Comparison of ENCODE assay signal across 8 mouse cellular contexts in the genomic region with DNA sequence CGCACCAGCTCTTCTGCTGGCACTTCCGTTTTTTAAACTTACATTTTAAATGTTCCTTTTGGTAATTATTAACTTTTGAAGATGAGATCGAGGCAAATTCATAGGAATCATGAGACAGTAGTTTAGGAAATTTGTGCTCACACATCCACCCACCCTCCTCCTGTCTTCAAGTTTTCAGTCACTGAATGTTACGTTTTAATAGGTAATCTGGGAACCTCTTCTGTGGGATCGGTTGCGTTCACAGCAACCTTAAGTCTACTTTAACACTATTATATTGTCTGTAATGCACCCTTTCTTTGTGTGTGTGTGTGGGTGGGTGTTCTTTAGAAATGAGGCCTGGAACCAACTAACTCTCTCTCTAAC. TPM values are rescaled to one million over a fixed set of nuclear protein-coding genes. Genes with fewer than 3 reads are reported as not detected.
DNase-seq lines count a peak whose midpoint lies in the region; ATAC-seq and TF ChIP-seq lines count a peak whose summit lies in the region.

No protein-coding gene starts in this region.

- H3K4me3 ChIP-seq in heart, embryonic 13.5 days: peak overlapping the region; percentile 90
- peak overlapping the region; percentile 97 for H3K4me3 ChIP-seq in ES-Bruce4 (ENCODE audit: low read depth, low read length)
- peak overlapping the region; percentile 92 for H3K4me3 ChIP-seq in forebrain, embryonic 15.5 days
- H3K4me3 ChIP-seq in liver, embryonic 15.5 days (replicated peaks): peak overlapping the region; percentile 69

- TF ChIP-seq CTCF in ES-Bruce4 (IDR thresholded peaks at IDR 0.05; ENCODE audit: low read depth, low read length): no peak

- DNase-seq in heart, postnatal 14 days: no peak
- DNase-seq in ovary, postnatal 10 days (ENCODE audit: low spot score): no peak
- DNase-seq in MN1 (ENCODE audit: low spot score): no peak

- no peaks in the 10 kb centered on the region for H3K27me3 ChIP-seq in heart, embryonic 13.5 days (replicated peaks)
- no peaks in the 10 kb centered on the region for H3K27me3 ChIP-seq in ES-Bruce4 (ENCODE audit: control insufficient read depth, insufficient read depth, low read length, poor library complexity, severe bottlenecking)
- no peaks in the 10 kb centered on the region for H3K27me3 ChIP-seq in forebrain, embryonic 15.5 days
- H3K27me3 ChIP-seq in liver, embryonic 15.5 days: peaks cover 8% of the 10 kb centered on the region; the same call in 1 of the 2 replicates

- intact Hi-C loops in heart, postnatal 14 days (cut with DNase I): loop anchor here (10.0 kb wide), 2 partner anchors 230 to 690 kb away; a partner anchor contains a TSS

- ATAC-seq in heart, embryonic 13.5 days (ENCODE audit: extremely low read depth, insufficient number of reproducible peaks, low FRiP score, low TSS enrichment): no peak
- no peak for ATAC-seq in forebrain, embryonic 15.5 days (replicated peaks)
- ATAC-seq in liver, embryonic 15.5 days (ENCODE audit: insufficient read depth): no peak
- no peak for ATAC-seq in monocyte, adult 5-6 weeks (replicated peaks; ENCODE audit: insufficient number of reproducible peaks, low FRiP score, low TSS enrichment, poor library complexity, severe bottlenecking)

- TF ChIP-seq POLR2A in ES-Bruce4 (IDR thresholded peaks at IDR 0.05; ENCODE audit: insufficient read depth, low read length): no peak

- H3K36me3 ChIP-seq in heart, embryonic 13.5 days: no peaks in the 10 kb centered on the region
- H3K36me3 ChIP-seq in ES-Bruce4 (ENCODE audit: control insufficient read depth, insufficient read depth, low read length, poor library complexity, severe bottlenecking): no peaks in the 10 kb centered on the region
- no peaks in the 10 kb centered on the region for H3K36me3 ChIP-seq in forebrain, embryonic 15.5 days
- H3K36me3 ChIP-seq in liver, embryonic 15.5 days (replicated peaks): no peaks in the 10 kb centered on the region

- peak overlapping the region; percentile 95 for H3K9ac ChIP-seq in heart, embryonic 13.5 days
- peak overlapping the region; percentile 94 for H3K9ac ChIP-seq in ES-Bruce4 (ENCODE audit: low read depth, poor library complexity, severe bottlenecking)
- peak overlapping the region; percentile 73 for H3K9ac ChIP-seq in forebrain, embryonic 15.5 days (replicated peaks)
- no peak overlapping the region for H3K9ac ChIP-seq in liver, embryonic 15.5 days

- TF ChIP-seq EP300 in ES-Bruce4 (IDR thresholded peaks at IDR 0.05; ENCODE audit: insufficient read depth, low read depth, low read length): no peak

- no peaks in the 10 kb centered on the region for H3K9me3 ChIP-seq in heart, embryonic 13.5 days
- H3K9me3 ChIP-seq in ES-Bruce4 (replicated peaks; ENCODE audit: control insufficient read depth, insufficient read depth, low read length, poor library complexity, severe bottlenecking): no peaks in the 10 kb centered on the region
- H3K9me3 ChIP-seq in forebrain, embryonic 15.5 days: no peaks in the 10 kb centered on the region
- H3K9me3 ChIP-seq in liver, embryonic 15.5 days (replicated peaks): no peaks in the 10 kb centered on the region

- WGBS in heart, embryonic 13.5 days: 23% methylated on average over 6 of the region's 6 CpGs
- 16% methylated on average over 6 of the region's 6 CpGs for WGBS in forebrain, embryonic 15.5 days
- 28% methylated on average over 6 of the region's 6 CpGs for WGBS in liver, embryonic 15.5 days (ENCODE audit: insufficient replicate concordance)

- peak overlapping the region; percentile 75 for H3K4me2 ChIP-seq in heart, embryonic 13.5 days
- peak overlapping the region; percentile 82 for H3K4me2 ChIP-seq in forebrain, embryonic 15.5 days (replicated peaks)
- peak overlapping the region; percentile 80 for H3K4me2 ChIP-seq in liver, embryonic 15.5 days

- H3K4me1 ChIP-seq in heart, embryonic 13.5 days: peaks cover 21% of the 10 kb centered on the region
- peaks cover 2% of the 10 kb centered on the region for H3K4me1 ChIP-seq in ES-Bruce4 (ENCODE audit: control insufficient read depth, insufficient read depth, low read length)
- H3K4me1 ChIP-seq in forebrain, embryonic 15.5 days: peaks cover 26% of the 10 kb centered on the region
- peaks cover 8% of the 10 kb centered on the region for H3K4me1 ChIP-seq in liver, embryonic 15.5 days (replicated peaks)

- peak overlapping the region; percentile 95 for H3K27ac ChIP-seq in heart, embryonic 13.5 days (replicated peaks)
- H3K27ac ChIP-seq in ES-Bruce4 (ENCODE audit: insufficient read depth, low read length): no peak overlapping the region
- H3K27ac ChIP-seq in forebrain, embryonic 15.5 days (replicated peaks): peak overlapping the region; percentile 93
- H3K27ac ChIP-seq in liver, embryonic 15.5 days (replicated peaks): peak overlapping the region; percentile 87; the same call in 1 of the 2 replicates

RNA-seq across cellular contexts. Expression of a gene that starts 0.3 kb away (rescaled TPM):
- polyA plus RNA-seq in heart, embryonic 13.5 days (2015; fragmentation: Nextera tagmentation; extraction: Ambion mirVana): 14.6 and 15.5 TPM in 2 replicates
- 10 to 100 TPM; 32.3 to 36.3 TPM for total RNA-seq in heart, postnatal 14 days (2021)
- polyA plus RNA-seq in ES-Bruce4 (2011; ENCODE audit: insufficient read depth, insufficient read length, low read depth, missing spikeins): 59.1 and 62.6 TPM in 2 replicates
- 18.0 and 21.3 TPM in 2 replicates for polyA plus RNA-seq in forebrain, embryonic 15.5 days (2015; fragmentation: Nextera tagmentation; extraction: Ambion mirVana)
- 2.8 and 3.4 TPM in 2 replicates for polyA plus RNA-seq in liver, embryonic 15.5 days (2015; fragmentation: Nextera tagmentation; extraction: Ambion mirVana)
- 123 to 203 TPM (median 135 TPM) in 3 replicates for total RNA-seq in monocyte, adult 5-6 weeks (2017)
